Comparison of ENCODE assay signal across 8 mouse cellular contexts in the genomic region with DNA sequence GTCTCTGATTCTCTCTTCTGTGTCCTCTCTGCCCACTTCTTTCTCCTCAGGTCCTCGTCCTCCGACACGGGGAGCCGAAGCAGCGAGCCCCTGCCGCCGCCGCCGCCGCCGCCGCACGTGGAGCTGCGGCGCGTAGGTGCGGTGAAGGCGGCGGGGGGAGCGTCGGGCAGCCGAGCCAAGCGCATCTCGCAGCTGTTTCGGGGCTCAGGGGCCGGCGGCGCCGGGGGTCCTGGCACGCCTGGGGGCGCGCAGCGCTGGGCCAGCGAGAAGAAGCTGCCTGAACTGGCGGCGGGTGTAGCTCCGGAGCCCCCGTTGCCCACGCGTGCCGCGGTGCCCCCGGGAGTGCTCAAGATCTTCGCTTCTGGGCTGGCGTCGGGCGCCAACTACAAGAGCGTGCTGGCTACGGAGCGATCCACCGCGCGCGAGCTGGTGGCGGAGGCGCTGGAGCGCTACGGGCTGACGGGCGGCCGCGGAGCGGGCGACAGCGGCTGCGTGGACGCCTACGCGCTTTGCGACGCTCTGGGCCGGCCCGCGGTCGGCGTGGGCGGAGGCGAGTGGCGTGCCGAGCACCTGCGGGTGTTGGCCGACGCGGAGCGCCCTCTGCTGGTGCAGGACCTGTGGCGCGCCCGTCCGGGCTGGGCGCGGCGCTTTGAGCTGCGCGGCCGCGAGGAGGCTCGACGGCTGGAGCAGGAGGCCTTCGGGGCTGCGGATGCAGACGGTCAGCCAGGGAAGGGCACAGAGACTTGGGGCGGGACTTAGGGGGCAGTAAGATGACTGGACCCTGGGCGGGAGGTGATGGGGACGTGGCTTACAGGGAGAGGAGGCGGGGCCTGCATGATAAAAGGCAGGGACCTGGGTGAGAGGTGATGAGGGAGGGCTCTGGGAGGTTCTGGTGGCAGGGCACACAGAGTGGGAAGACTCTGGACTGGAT. TPM values are rescaled to one million over a fixed set of nuclear protein-coding genes. Genes with fewer than 3 reads are reported as not detected.
A peak's percentile ranks its signal among the peaks of the same experiment; 100 is the strongest.
DNase-seq lines count a peak whose midpoint lies in the region; ATAC-seq lines count a peak whose summit lies in the region.

No protein-coding gene starts in this region.

- H3K9ac ChIP-seq in hindbrain, embryonic 13.5 days, result peak overlapping the region; percentile 89

- DNase-seq in R1 (ENCODE audit: low read depth, low spot score), result peak; percentile 88
- peak; percentile 98 for DNase-seq in cerebellum, postnatal 14 days
- DNase-seq in frontal cortex, postnatal 25 days (ENCODE audit: low spot score in 2 of 2), result peak; percentile 42 to 64
- DNase-seq in layer of hippocampus, postnatal 25 days (ENCODE audit: extremely low spot score in 1 of 2, low spot score in 1 of 2), result peak; percentile 73 to 86
- DNase-seq in lung, postnatal 14 days, result peak; percentile 95
- peak; percentile 91 for DNase-seq in ovary, postnatal 36 days (ENCODE audit: low spot score)
- peak; percentile 57 to 87 for DNase-seq in thymus, postnatal 10 days (ENCODE audit: low spot score in 2 of 2)

- ATAC-seq in hindbrain, embryonic 13.5 days (ENCODE audit: low FRiP score), result peak; percentile 87

- H3K4me3 ChIP-seq in hindbrain, embryonic 13.5 days, result peak overlapping the region; percentile 55

- H3K27me3 ChIP-seq in hindbrain, embryonic 13.5 days, result peaks cover 51% of the 10 kb centered on the region

- H3K4me1 ChIP-seq in hindbrain, embryonic 13.5 days (replicated peaks), result peaks cover 20% of the 10 kb centered on the region

- peak overlapping the region; percentile 90 for H3K4me2 ChIP-seq in hindbrain, embryonic 13.5 days

- peak overlapping the region; percentile 94 for H3K27ac ChIP-seq in hindbrain, embryonic 13.5 days

- 1% methylated on average over 96 of the region's 105 CpGs for WGBS in hindbrain, embryonic 13.5 days

- H3K9me3 ChIP-seq in hindbrain, embryonic 13.5 days, result no peaks in the 10 kb centered on the region

- no peaks in the 10 kb centered on the region for H3K36me3 ChIP-seq in hindbrain, embryonic 13.5 days

RNA-seq across cellular contexts. Expression of gene Rasip1, which starts 1.3 kb away (rescaled TPM):
- polyA plus RNA-seq in hindbrain, embryonic 13.5 days (2015; fragmentation: Nextera tagmentation; extraction: Ambion mirVana), result 12.0 and 12.7 TPM in 2 replicates
- 1 to 10 TPM; 6.1 to 6.5 TPM for total RNA-seq in layer of hippocampus, postnatal 25 days (2021)

RNA-seq across cellular contexts. Expression of gene Izumo1, which starts 7.0 kb away (rescaled TPM):
- polyA plus RNA-seq in hindbrain, embryonic 13.5 days (2015; fragmentation: Nextera tagmentation; extraction: Ambion mirVana), result 0.18 TPM in 1 of 2 replicates, not detected in the other
- total RNA-seq in layer of hippocampus, postnatal 25 days (2021), result not detected

RNA-seq across cellular contexts. Expression of gene Mamstr, which starts 11.1 kb away (rescaled TPM):
- 3.4 and 4.0 TPM in 2 replicates for polyA plus RNA-seq in hindbrain, embryonic 13.5 days (2015; fragmentation: Nextera tagmentation; extraction: Ambion mirVana)
- total RNA-seq in layer of hippocampus, postnatal 25 days (2021), result 1 to 10 TPM; 3.1 to 3.4 TPM

RNA-seq across cellular contexts. Expression of gene Fut1, which starts 11.5 kb away (rescaled TPM):
- polyA plus RNA-seq in hindbrain, embryonic 13.5 days (2015; fragmentation: Nextera tagmentation; extraction: Ambion mirVana), result 0.06 TPM in 1 of 2 replicates, not detected in the other
- not detected for total RNA-seq in layer of hippocampus, postnatal 25 days (2021)

RNA-seq across cellular contexts. Expression of gene Fgf21, which starts 13.3 kb away (rescaled TPM):
- not detected in 2 replicates for polyA plus RNA-seq in hindbrain, embryonic 13.5 days (2015; fragmentation: Nextera tagmentation; extraction: Ambion mirVana)
- not detected for total RNA-seq in layer of hippocampus, postnatal 25 days (2021)

Comparison
In these comparisons a context has a peak if more than half of its experiments do, and no peak if none do; other contexts are left out.
1. Peak in every context shown above with its lines: DNase-seq, ATAC-seq, H3K4me3 ChIP-seq and H3K27ac ChIP-seq.